Mouse (Mus musculus) CH12.LX (cell line): Measurements from ENCODE around the gene Tmem151b. TPM values are rescaled to one million over a fixed set of nuclear protein-coding genes. Genes with fewer than 3 reads are reported as not detected.

Experiments used
- DNase-seq: peaks from one replicate; pipeline ENCODE4 v3.0.0-alpha.2; 2013; ENCODE audit errors: extremely low read depth
- H3K27ac ChIP-seq: 2 replicates; pipeline ENCODE4 v1.5.1; 2012; ENCODE audit warnings: low read depth, mild to moderate bottlenecking, control low read depth, moderate library complexity; ENCODE audit not compliant: insufficient read depth
- H3K27me3 ChIP-seq: replicated peaks from 2 replicates; pipeline ENCODE3; 2012; ENCODE audit warnings: inconsistent platforms
- H3K36me3 ChIP-seq, 2 experiments: replicated peaks in 1 of 2; 2 replicates each; pipeline versions ENCODE3 to v1.6.1; 2012; ENCODE audit warnings: inconsistent platforms in 1 of 2, low read length in 1 of 2, mild to moderate bottlenecking in 1 of 2, mixed read lengths in 1 of 2, moderate library complexity in 1 of 2; ENCODE audit not compliant: control insufficient read depth in 1 of 2, insufficient read depth in 1 of 2
- H3K4me1 ChIP-seq, 2 experiments: 2 replicates each; pipeline ENCODE4 v1.6.1; 2012; ENCODE audit warnings: inconsistent platforms in 1 of 2, moderate library complexity in 1 of 2; ENCODE audit not compliant: insufficient read depth in 2 of 2, control insufficient read depth in 1 of 2
- H3K4me2 ChIP-seq: 2 replicates; pipeline ENCODE4 v1.6.1; 2012; ENCODE audit warnings: low read depth, mild to moderate bottlenecking, control low read depth; ENCODE audit not compliant: poor library complexity, insufficient read depth, severe bottlenecking
- H3K4me3 ChIP-seq, 3 experiments: fragments of 150-350 bp in 1 of 3; sonication (generic) in 1 of 3; replicated peaks in 1 of 3; 2 replicates each; pipeline versions ENCODE3 to v1.5.1; 2011 to 2012; ENCODE audit warnings: low read depth in 2 of 3, low read length in 2 of 3, mild to moderate bottlenecking in 2 of 3, moderate library complexity in 2 of 3, control low read depth in 1 of 3, improper control_type of control experiment in 1 of 3, inconsistent platforms in 1 of 3, mixed read lengths in 1 of 3; ENCODE audit not compliant: poor library complexity in 1 of 3
- H3K79me2 ChIP-seq: replicated peaks from 2 replicates; pipeline ENCODE4 v1.6.1; 2012; ENCODE audit warnings: mild to moderate bottlenecking, moderate library complexity; ENCODE audit not compliant: control insufficient read depth, poor library complexity, insufficient read depth, severe bottlenecking; ENCODE audit errors: extremely low read depth
- H3K9ac ChIP-seq: 2 replicates; pipeline ENCODE4 v1.6.1; 2012; ENCODE audit warnings: low read depth, mild to moderate bottlenecking, control low read depth, moderate library complexity; ENCODE audit not compliant: insufficient read depth
- H3K9me3 ChIP-seq: replicated peaks from 2 replicates; pipeline ENCODE3; 2012; ENCODE audit warnings: low read length, inconsistent platforms, mixed read lengths
- ELF1 ChIP-seq: IDR thresholded peaks from 2 replicates; pipeline ENCODE4 v1.6.1; 2014; ENCODE audit warnings: low read depth, mild to moderate bottlenecking, inconsistent platforms, low read length, improper control_type of control experiment
- EP300 ChIP-seq: IDR thresholded peaks from 2 replicates; pipeline ENCODE4 v1.6.1; 2011; ENCODE audit warnings: low read length, improper control_type of control experiment
- ETS1 ChIP-seq: conservative IDR thresholded peaks from 2 replicates; pipeline ENCODE4 v1.6.1; 2012; ENCODE audit warnings: low read depth, mild to moderate bottlenecking, inconsistent platforms, low read length, improper control_type of control experiment, moderate library complexity
- HCFC1 ChIP-seq: IDR thresholded peaks from 2 replicates; pipeline ENCODE4 v1.6.1; 2012; ENCODE audit warnings: low read depth, mild to moderate bottlenecking, inconsistent platforms, low read length, improper control_type of control experiment
- JUN ChIP-seq: IDR thresholded peaks from 2 replicates; pipeline ENCODE4 v1.6.1; 2011; ENCODE audit warnings: low read depth, mild to moderate bottlenecking, low read length, improper control_type of control experiment, moderate library complexity; ENCODE audit not compliant: insufficient read depth
- JUND ChIP-seq: conservative IDR thresholded peaks from 2 replicates; pipeline ENCODE4 v1.6.1; 2011; ENCODE audit warnings: low read depth, low read length, improper control_type of control experiment
- MXI1 ChIP-seq: IDR thresholded peaks from 2 replicates; pipeline ENCODE4 v1.6.1; 2011; ENCODE audit warnings: mild to moderate bottlenecking, low read depth, low read length, improper control_type of control experiment
- POLR2AphosphoS2 ChIP-seq: IDR thresholded peaks from 2 replicates; pipeline ENCODE4 v1.6.1; 2011; ENCODE audit warnings: low read depth, low read length, improper control_type of control experiment
- RAD21 ChIP-seq: IDR thresholded peaks from 2 replicates; pipeline ENCODE4 v1.6.1; 2011; ENCODE audit warnings: low read depth, mild to moderate bottlenecking, low read length, improper control_type of control experiment, moderate library complexity
- TBP ChIP-seq: conservative IDR thresholded peaks from 2 replicates; pipeline ENCODE4 v1.6.1; 2011; ENCODE audit warnings: low read depth, low read length, improper control_type of control experiment
- TCF12 ChIP-seq: IDR thresholded peaks from 2 replicates; pipeline ENCODE4 v1.6.1; 2014; ENCODE audit warnings: low read depth, mild to moderate bottlenecking, inconsistent platforms, low read length, improper control_type of control experiment
- USF1 ChIP-seq: IDR thresholded peaks from 2 replicates; pipeline ENCODE4 v1.6.1; 2014; ENCODE audit warnings: low read depth, mild to moderate bottlenecking, inconsistent platforms, low read length, improper control_type of control experiment
- ZC3H11A ChIP-seq: IDR thresholded peaks from 2 replicates; pipeline ENCODE4 v1.6.1; 2012; ENCODE audit warnings: low read depth, mild to moderate bottlenecking, inconsistent platforms, low read length, improper control_type of control experiment
- ZKSCAN1 ChIP-seq: IDR thresholded peaks from 2 replicates; pipeline ENCODE4 v1.6.1; 2012; ENCODE audit warnings: low read depth, inconsistent platforms, low read length, improper control_type of control experiment, borderline replicate concordance
- ZMIZ1 ChIP-seq: IDR thresholded peaks from 2 replicates; pipeline ENCODE4 v1.6.1; 2012; ENCODE audit warnings: low read depth, mild to moderate bottlenecking, inconsistent platforms, low read length, improper control_type of control experiment
- dilution Hi-C: fragments of 300-500 bp; cut with MboI; formaldehyde crosslinking; loops from 2 replicates; pipeline ENCODE4 v1.14.3; 2020; ENCODE audit warnings: low sequenced_read_pairs; ENCODE audit not compliant: extremely low pct_unique_long_range_greater_than_20kb, extremely low pct_ligation_motif_present
- in situ Hi-C: fragments of 300-500 bp; cut with MboI; formaldehyde crosslinking; loops from 3 replicates; pipeline ENCODE4 v1.14.3; 2019; ENCODE audit warnings: low sequenced_read_pairs, low pct_ligation_motif_present, low pct_unique_long_range_greater_than_20kb, mixed read lengths
- polyA plus RNA-seq: library from polyadenylated mRNA; unstranded; fragments of >175 nt; gene quantifications from 2 replicates; pipeline ENCODE4 v1.2.1, GENCODE M21; 2012; ENCODE audit warnings: low read depth; ENCODE audit not compliant: insufficient read length
- total RNA-seq, 2 experiments: library from RNA; depleted of rRNA; stranded (reverse); fragments of 300-350 nt in 1 of 2; fragments of >200 nt in 1 of 2; gene quantifications; 2 replicates each; pipeline ENCODE4 v1.2.3; 2012 to 2014

The Tmem151b gene
- total and polyA plus RNA-seq, 3 experiments = 0.12 to 0.53 (median 0.42) TPM

DNA sequence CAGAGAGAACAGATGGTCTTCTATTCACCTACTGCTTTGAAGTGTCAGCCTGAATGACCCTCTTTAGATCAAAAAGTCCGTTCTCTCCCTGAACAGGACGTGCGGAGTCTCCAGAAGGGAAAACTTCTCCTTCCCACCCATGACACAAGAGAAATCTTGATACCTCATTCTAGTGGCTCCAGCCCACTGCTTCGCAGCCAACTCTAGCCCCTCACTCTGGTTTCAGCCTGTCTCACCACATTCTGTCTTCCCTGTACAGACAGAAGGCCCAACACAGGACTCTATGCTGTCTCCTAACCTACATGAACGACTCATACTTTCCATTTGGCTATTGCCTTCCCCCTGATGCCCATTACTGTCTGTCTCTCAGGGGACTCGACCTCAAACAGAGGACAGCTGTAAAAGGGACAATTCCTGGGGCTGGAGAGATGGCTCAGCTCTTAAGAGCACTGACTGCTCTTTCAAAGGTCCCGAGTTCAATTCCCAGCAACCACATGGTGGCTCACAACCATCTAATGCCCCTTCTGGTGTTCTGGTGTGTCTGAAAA is 1.8 kb upstream of the Tmem151b start:
- TF ChIP-seq TBP (peak; percentile 80), EP300 (peak; percentile 72), JUN (peak; percentile 89), TCF12 (no peak), JUND (peak; percentile 91), ETS1 (peak; percentile 65), ELF1 (no peak; the same call in 1 of the 2 replicates)
- TF ChIP-seq, all 38 proteins: peak for 5
- no peak overlapping the region for H3K4me3 ChIP-seq
- dilution Hi-C loops = no loop called here
- H3K79me2 ChIP-seq = peaks cover 8% of the 10 kb centered on the region
- in situ Hi-C loops = loop anchor here (5.0 kb wide), 1 partner anchor 34 kb away; no protein-coding TSS in a partner anchor
- H3K9me3 ChIP-seq = no peaks in the 10 kb centered on the region
- H3K4me1 ChIP-seq = peaks cover 14 to 42% of the 10 kb centered on the region in 2 experiments
- no peak overlapping the region for H3K4me2 ChIP-seq
- H3K27ac ChIP-seq = no peak overlapping the region
- no peak overlapping the region for H3K9ac ChIP-seq
- H3K27me3 ChIP-seq = peaks cover 1% of the 10 kb centered on the region
- DNase-seq = no peak
- peaks cover 0 to 3% of the 10 kb centered on the region in 2 experiments for H3K36me3 ChIP-seq

DNA sequence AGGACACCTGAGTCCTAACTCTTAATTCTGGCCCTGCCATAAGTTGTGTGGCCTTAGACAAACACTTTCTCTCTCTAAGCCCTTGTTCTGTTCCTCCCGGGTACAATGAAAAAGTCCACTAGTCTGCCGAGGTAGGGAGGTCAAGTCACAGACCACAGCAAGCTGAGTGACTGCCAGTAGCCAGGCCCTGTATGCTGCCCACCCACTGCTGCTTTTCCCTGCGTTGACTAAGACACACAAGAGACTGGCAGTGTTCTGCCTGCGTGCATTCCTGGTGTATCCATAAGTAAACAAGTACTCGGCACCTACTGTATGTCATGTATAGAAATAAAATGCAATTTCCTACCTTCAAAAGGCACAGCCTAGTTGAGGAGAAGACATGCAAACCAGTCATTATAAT is 776 bp upstream of the Tmem151b start:
- in situ Hi-C loops (loop anchor here (5.0 kb wide), 1 partner anchor 33 kb away; no protein-coding TSS in a partner anchor), dilution Hi-C loops (no loop called here)
- Histone ChIP-seq H3K79me2 (no peaks in the 10 kb centered on the region), H3K36me3 (no peaks in the 10 kb centered on the region), H3K9me3 (peaks cover 2% of the 10 kb centered on the region), H3K4me2 (no peak overlapping the region), H3K4me3 (no peak overlapping the region), H3K9ac (no peak overlapping the region), H3K27me3 (peaks cover 1% of the 10 kb centered on the region), H3K4me1 (peaks cover 15 to 42% of the 10 kb centered on the region in 2 experiments), H3K27ac (no peak overlapping the region)
- TF ChIP-seq HCFC1 = no peak
- no peak for TF ChIP-seq POLR2AphosphoS2
- no peak for TF ChIP-seq RAD21
- no peak for TF ChIP-seq ZC3H11A
- no peak for TF ChIP-seq ZKSCAN1
- no peak for TF ChIP-seq MXI1
- TF ChIP-seq USF1 = no peak
- no peak for TF ChIP-seq ZMIZ1
- no peak for TF ChIP-seq JUND
- no peak for TF ChIP-seq JUN
- no peak for DNase-seq
